Mouse (Mus musculus) thymus, adult 2 months (tissue): ENCODE data around the gene Bach2.

Experiments used
- CTCF ChIP-seq: fragments of 200-500 bp; IDR thresholded peaks from 2 replicates; pipeline ENCODE4 v1.5.1; 2012; ENCODE audit warnings: mild to moderate bottlenecking, control low read depth, low read length, moderate library complexity, borderline replicate concordance; ENCODE audit not compliant: control insufficient read depth, poor library complexity, insufficient read depth; ENCODE audit errors: extremely low read depth
- POLR2A ChIP-seq: fragments of 200-500 bp; IDR thresholded peaks from 2 replicates; pipeline ENCODE4 v1.6.1; 2012; ENCODE audit warnings: mild to moderate bottlenecking, low read length, control low read depth, moderate library complexity; ENCODE audit not compliant: control insufficient read depth, poor library complexity, insufficient read depth; ENCODE audit errors: extremely low read depth

DNA sequence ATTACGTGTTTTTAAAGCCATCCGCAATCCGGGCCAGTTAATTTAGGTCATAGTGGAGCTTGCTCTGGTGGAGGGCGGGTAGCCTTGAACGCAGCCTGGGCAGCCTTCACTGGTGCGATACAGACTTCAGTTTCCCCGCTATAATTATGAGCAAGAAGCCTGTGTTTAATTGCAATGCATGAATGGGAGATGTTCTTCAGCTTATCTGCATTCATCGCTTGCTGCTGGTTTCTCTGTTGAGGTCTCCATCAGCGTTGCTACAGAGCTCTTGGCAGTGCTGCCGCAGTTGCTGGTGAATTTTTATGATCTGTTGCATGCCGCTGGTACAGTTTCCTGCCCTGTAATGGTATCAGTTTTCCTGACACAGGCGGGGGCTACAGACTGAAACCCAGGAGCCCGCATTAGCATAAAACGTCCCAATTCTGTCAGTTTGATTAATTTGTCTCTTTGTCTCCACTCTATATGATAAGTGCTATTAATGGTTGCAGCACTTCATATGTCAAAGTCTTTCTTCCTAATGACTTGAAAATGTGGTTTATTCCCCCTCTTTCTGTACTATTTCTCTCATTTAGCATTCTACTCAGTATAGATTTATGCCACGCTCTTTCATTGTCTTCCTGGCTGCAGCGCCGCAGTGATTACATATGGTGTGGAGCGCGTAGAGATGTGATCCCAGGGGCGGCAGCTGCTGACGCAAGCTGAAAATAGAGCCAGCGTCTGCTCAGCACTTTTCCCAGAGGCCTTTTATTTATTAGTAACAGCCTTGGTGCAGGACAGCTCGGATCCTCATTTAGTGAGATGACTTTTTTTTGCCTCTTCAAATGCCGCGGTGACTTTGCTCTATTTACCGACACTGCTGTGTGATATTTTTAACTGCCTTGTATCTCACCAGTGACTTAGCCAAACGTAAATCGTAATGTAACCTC lies 292.6 kb downstream of the Bach2 start:
- TF ChIP-seq CTCF (no peak), POLR2A (no peak)
